Mouse (Mus musculus) kidney, postnatal 10 days (tissue): ENCODE data around the gene Itgae.
A peak's percentile ranks its signal among the peaks of the same experiment; 100 is the strongest.

ENCODE experiments used
- DNase-seq: peaks from one replicate; pipeline ENCODE4 v3.0.0; 2021; ENCODE audit warnings: mixed read lengths

The Itgae gene

GRCm38 (mm10) chr11:73094231-73094995 lies 4.0 kb downstream of the Itgae start:
- no peak for DNase-seq

- no peak for DNase-seq
These were observed 8.5 kb downstream of the Itgae start for GRCm38 (mm10) chr11:73098860-73099259.

DNA sequence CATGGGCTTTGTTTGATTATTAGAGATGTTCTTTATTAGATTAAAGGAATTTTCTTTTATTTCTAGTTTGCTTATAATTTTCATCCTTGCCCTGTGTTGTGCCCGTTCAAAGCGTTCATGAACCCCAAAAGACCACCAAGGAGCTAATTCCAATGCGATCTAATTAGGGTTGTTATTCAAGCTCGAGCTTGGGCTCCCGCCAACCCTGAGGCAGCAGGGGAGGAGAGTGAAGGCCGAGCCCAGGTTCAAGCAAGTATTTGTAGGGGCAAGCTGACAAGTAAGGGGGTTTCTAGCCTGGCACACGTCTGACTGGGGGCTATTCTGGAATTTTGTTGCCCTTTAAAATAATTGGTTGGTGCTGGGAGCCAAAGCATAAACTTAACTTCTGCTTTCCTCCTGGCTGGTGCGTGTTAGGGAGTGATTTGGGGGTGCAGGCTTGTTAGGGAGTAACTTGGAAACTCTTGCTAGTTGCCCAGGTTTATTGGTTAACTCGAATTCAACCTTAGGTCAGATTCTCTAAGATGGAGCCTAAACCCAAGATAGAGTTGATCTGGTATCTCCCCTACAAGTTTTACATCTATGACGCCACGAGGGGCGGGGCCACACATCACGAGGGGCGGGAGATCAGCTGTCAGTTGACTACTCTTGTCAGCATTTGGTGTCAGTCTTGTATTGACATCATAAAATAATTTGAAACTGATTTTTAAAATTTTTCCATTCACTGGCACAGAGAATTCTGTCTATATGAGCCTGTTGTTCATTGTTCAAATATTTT lies 9.8 kb downstream of the Itgae start:
- no peak for DNase-seq

DNA sequence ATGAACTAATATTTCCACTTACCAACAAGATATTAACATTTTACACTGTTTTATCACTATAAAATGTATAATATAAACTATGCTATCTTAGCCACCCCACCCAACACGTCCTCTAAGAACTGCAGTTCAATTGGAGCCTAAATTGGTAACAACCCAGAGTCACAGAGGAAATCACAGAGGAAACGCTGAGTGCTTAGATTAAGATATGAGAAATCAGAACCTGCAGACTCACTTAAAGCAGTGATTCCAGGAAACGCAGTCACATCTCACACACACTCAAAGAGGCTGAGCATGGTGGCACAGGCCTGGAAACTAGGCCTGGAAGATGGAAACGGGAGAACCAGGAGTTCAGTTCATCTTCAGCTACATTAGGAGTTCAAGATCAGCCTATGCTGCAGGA lies 10.9 kb downstream of the Itgae start:
- no peak for DNase-seq

DNA sequence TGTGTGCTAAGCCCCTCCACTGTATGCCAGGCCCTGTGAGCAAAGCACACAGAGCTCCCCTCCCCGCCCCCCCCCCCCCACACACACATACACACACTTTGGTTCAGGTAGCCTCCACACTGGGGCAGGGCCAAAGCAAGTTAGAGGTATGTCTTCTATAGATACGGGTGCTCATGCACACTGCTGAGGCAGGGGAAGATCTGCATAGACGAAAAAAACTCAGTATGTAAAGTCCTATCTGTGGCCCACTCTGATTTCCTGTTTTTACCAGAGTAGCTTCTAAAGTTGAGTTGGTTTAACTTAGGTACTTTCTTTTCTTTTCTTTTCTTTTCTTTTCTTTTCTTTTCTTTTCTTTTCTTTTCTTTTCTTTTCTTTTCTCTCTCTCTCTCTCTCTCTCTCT lies 14.9 kb downstream of the Itgae start:
- no peak for DNase-seq

DNA sequence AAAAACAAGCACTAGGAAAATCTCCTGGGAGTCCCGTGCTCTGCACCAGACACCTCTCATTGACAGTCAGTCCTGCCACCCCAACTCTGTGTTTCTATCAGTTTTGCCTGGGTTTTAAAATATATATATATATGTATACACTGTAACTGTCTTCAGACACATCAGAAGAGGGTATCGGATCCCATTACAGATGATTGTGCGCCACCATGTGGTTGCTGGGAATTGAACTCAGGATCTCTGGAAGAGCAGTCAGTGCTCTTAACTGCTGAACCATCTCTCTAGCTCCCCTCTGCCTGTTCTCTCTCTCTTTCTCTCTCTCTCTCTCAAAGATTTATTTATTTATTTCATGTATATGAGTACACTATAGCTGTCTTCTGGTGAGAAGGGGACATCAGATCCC lies 17.0 kb downstream of the Itgae start:
- peak; percentile 78 for DNase-seq

DNA sequence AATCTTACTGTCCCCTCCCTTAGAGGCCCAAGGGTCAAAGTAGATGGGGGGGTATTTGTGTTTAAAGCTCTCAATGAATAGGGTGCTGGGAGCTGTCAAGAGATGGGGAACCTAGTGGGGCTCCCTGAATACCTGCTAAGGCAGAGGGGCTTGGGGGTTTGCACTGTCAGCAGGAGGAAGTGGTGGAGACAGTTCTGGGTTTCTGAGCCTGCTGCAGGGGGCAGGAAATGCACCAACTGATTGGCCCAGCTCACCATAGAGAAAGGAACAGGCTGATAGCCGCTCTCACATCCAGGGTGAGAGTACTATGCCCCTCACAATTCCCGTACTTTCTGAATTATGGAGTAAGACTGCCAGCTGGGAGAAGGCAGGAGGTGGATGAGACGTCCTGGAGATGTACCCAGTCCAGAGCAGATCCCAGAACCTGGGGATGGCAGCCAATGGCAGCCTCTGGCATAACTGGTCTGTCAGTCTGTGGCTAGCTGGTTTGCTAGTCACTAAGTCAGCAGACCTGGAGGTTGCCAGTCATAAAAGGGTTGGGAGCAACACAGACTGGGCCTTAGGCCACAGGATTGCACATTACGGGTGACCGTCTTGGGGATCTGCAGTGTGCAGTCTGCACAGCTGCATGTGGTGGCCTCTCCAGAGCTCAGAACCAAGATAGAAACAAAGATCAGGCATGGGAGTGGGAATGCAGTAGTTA lies 18.0 kb downstream of the Itgae start:
- DNase-seq, result no peak

- DNase-seq, result no peak
These were observed 18.7 kb downstream of the Itgae start for GRCm38 (mm10) chr11:73108898-73109625.

DNA sequence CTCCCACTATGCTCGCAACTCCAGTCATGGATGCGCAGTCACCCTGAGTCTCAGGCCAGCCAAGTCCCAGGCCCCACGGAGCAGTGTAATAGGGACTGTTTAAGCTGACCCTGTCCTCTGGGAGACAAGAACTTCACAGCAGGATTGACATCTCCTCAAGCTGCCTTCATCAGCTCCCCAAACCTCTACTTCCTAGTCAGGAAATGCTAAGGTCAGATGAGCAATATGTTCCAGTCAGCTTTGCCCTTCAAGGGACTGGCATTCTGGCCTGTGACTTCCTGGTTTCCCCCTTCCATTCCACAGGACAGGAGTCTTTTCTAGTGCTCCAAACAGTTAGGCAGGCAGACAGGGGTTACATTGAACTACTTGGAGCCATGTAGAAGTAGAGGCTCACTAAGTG lies 19.6 kb downstream of the Itgae start:
- no peak for DNase-seq

DNA sequence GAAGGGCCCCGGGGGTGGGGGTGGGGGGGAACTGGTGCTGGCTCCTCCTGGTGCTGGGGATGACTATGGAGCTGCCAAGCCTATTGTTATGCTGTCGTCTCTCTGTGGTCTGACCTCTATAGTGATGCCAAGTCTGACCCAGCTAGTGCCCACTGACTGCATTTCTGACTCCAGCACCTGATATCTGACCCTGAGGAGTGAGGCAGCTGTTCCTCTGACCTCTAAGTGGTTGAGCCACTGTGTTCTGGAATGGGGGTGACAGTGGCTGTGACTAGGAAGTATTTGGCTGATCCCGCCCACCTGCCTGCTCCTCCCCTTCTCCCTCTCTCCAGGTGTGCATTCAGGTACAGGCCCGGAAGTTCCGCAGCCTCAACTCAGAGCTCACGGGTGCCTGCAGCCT lies 21.0 kb downstream of the Itgae start:
- DNase-seq, result no peak

GRCm38 (mm10) chr11:73126495-73126894 lies 36.1 kb downstream of the Itgae start:
- DNase-seq, result no peak

DNA sequence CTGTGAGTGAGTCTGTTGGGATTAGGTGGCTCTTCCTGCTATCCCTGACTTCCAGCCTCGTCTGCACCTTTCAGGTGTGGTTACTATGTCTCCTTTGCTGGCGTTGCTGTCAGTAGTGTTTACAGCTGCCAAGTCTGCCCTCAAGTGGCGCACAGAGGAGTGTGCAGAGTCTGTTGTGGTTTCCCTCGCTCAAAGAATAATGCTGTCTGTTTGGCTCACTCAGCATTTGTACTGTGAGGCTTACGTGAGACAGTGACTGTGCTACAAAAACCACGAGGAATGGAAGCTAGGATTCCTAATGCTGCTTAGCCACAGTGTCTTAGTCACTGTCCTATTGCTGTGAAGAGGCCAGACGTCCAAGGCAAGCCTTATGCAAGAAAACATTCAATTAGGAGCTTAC lies 40.6 kb downstream of the Itgae start:
- peak; percentile 42 for DNase-seq

GRCm38 (mm10) chr11:73132999-73133398 lies 42.6 kb downstream of the Itgae start:
- DNase-seq, result no peak

DNA sequence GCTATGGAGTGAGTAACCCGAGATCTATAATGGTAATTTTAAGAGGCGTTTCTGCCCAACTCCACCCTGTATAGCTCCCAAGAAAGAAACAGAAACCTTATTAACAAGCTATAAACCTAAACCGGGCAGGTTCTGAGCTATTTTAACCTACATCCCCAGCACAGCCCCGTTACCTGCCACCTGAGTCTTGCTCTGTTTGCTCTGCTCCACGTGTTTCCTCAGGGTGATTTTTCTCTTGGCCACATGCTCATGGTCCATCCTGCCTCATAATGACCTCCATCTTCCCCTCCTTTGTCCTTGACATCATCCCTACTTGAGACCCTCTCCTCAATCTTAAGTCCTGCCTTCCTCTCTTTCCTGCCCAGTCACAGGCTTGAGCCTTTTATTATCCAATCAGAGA lies 43.8 kb downstream of the Itgae start:
- DNase-seq, result no peak

DNA sequence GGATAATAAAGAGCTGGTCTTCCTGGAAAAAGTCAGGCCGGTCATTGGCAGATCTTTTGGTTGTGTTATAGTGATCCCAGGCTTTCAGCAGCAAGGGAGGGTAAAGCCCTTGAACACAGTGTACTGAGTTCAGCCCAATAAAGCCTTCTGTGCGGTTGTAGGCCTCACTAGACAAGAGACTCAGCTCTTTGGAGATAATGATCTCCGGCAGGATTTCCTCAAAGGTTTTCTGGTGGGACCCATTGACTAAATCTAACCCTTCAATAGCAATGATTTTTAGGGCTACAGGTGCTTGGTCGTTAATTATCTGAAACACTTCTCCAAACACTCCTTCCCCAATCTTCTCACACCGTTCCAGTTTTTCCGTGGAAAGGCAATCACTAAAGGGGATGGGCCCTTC lies 46.2 kb downstream of the Itgae start:
- DNase-seq, result no peak

DNA sequence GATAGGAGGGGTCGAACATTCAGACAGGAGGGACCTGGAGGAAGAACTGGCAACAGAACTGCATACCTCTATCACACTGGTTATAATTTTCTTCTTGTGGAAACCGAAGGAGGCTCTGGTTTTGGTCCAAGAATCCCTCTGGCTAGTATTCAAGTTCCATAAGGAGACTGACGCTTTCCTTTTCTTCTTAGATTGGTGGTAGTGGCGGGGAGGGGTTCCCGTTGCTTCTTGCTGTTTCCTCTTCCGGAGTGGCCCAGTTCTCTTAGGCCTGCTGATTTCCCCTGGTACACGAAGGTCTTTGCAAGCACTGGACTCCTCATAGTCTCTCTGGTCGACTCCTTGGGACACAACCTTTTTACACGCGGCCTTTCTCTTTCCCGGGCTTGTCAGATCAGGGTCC lies 46.7 kb downstream of the Itgae start:
- peak; percentile 31 for DNase-seq

- DNase-seq, result peak; percentile 96
These were observed 47.5 kb downstream of the Itgae start, which contains the start of gene Haspin for GRCm38 (mm10) chr11:73137591-73138501. Gene Haspin (minus strand): TSS chr11:73138294.

DNA sequence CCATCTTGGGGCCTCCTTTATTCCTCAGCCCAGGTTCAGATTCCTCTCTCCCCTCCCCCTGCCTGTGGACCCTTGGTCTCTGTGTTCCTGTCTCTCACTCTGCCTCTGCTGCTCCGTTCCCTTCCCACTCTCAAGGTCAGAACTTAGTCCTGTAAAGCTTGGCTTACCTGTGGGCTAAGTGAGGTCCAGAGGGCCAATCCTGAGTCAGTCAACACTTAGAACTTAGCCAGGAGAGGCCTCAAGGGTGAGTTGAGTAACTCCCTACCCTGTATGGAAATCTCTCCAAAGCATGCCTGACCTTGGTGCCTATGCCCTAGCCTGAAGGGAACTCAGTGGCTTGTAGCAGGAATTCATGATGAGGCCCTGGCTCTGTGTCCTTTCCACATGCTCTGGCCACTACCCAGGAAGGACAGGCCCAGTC lies 53.9 kb downstream of the Itgae start:
- no peak for DNase-seq

DNA sequence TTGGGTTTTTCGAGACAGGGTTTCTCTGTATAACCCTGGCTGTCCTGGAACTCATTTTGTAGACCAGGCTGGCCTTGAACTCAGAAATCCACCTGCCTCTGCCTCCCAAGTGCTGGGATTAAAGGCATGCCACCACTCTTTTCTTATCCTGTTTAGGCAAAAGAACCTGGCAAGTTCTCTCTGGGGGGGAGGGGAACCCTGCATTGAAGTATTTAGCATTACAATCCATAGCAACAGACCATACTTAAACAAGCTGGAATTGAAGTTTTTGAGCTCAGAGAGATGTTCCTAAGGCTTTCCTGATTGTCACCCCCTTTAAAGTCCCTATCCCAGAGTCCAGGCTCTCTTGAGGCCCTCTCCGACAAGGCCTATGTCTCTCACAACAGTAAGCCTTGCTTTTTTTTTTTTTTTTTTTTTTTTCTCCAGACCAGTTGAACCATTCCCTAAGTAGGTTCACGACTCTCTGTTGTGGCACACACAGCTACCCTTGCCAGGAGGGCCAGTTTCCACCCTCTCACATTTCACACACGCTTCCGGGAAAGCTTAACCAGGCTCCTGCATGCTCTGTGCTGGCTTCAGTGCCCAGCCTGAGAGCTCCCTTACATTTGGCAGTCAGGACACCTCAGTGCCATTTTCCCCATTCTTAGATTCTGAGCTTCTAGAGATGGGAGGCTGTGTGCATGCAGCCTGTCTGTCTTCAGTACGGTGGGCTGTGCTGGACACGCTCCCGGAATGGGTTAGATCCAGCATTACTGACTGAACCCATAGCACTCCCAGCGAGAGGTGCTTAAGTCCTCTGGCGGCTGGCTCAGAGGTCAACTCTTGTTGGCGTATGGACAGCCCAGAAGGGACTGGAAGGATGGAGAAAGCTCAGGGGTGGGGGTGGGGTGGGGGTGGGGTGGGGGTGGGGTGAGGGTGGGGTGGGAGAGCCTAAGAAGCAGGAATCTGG lies 55.9 kb downstream of the Itgae start:
- no peak for DNase-seq

DNA sequence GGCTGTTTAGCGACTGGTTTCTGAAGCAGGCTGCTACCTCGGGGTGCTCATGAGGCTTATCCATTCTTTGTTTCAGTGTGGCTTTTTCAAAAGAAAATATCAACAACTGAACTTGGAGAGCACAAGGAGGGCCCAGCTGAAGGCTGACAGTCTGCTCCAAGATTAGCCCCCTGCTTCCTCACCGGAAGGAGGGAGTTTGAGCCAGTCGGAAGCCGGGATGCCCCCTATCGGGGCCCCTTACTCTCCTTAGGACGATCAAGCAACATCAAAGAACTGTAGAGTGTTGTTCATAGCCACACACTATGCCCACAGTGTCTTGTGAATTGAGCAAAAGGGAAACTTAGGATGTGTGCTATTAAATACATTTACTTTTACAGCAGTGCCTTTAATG lies 56.6 kb downstream of the Itgae start:
- DNase-seq, result no peak

GRCm38 (mm10) chr11:73148209-73148608 lies 57.8 kb downstream of the Itgae start:
- no peak for DNase-seq
